Mouse (Mus musculus) heart, postnatal 0 days (tissue): ENCODE measurements at regions not wholly inside any gene's neighbourhood (a gene's known extent, or its start where the extent isn't known, plus 50 kb on each side); places are given as distances from the start of the nearest gene placed in this dataset.

ENCODE experiments used
- ATAC-seq: fragments of 200-750 bp; cut with Nextera tagmentation; 2 replicates; pipeline ENCODE4 v1.8.0; 2017; ENCODE audit warnings: low read depth, moderate number of reproducible peaks, moderate library complexity; ENCODE audit not compliant: insufficient read depth
- DNase-seq: peaks from one replicate; pipeline ENCODE4 v3.0.0-alpha.2; 2016; ENCODE audit warnings: low spot score
- H3K27ac ChIP-seq: fragments of 300-500 bp; sonication (generic); 2 replicates; pipeline ENCODE4 v1.5.1; 2014; ENCODE audit warnings: low read depth, mild to moderate bottlenecking
- H3K27me3 ChIP-seq: fragments of 300-500 bp; sonication (generic); 2 replicates; pipeline ENCODE4 v1.6.1; 2014; ENCODE audit warnings: low read length, mixed read lengths; ENCODE audit not compliant: control insufficient read depth, insufficient read depth
- H3K36me3 ChIP-seq: fragments of 300-500 bp; sonication (generic); replicated peaks from 2 replicates; pipeline ENCODE4 v1.6.1; 2014; ENCODE audit warnings: low read length, mixed read lengths; ENCODE audit not compliant: control insufficient read depth, insufficient read depth
- H3K4me1 ChIP-seq: fragments of 300-500 bp; sonication (generic); 2 replicates; pipeline ENCODE4 v1.6.1; 2014; ENCODE audit warnings: antibody characterized with exemption; ENCODE audit not compliant: control insufficient read depth, insufficient read depth
- H3K4me2 ChIP-seq: fragments of 300-500 bp; sonication (generic); 2 replicates; pipeline ENCODE4 v1.6.1; 2014; ENCODE audit warnings: low read depth, mild to moderate bottlenecking, low read length, moderate library complexity
- H3K4me3 ChIP-seq: fragments of 300-500 bp; sonication (generic); 2 replicates; pipeline ENCODE4 v1.5.1; 2014; ENCODE audit warnings: low read depth, low read length
- H3K9ac ChIP-seq: fragments of 300-500 bp; sonication (generic); replicated peaks from 2 replicates; pipeline ENCODE4 v1.6.1; 2014; ENCODE audit warnings: low read depth, low read length, mixed read lengths
- H3K9me3 ChIP-seq: fragments of 300-500 bp; sonication (generic); replicated peaks from 2 replicates; pipeline ENCODE4 v1.6.1; 2016; ENCODE audit warnings: low read length; ENCODE audit not compliant: control insufficient read depth
- CTCF ChIP-seq: IDR thresholded peaks from 2 replicates; pipeline ENCODE4 v1.5.1; 2016; ENCODE audit warnings: antibody characterized with exemption, control low read depth, low read depth
- EP300 ChIP-seq: IDR thresholded peaks from 2 replicates; pipeline ENCODE4 v1.6.1; 2016; ENCODE audit warnings: antibody characterized with exemption, low read depth
- WGBS: fragments of 180-500 bp; shearing (Covaris S2); extraction: QIAGEN DNeasy Blood & Tissue Kit; methylation state at CpG from one replicate; pipeline ENCODE4 v1.1.7; 2014; 5-methylcytosine and 5-hydroxymethylcytosine counted together

DNA sequence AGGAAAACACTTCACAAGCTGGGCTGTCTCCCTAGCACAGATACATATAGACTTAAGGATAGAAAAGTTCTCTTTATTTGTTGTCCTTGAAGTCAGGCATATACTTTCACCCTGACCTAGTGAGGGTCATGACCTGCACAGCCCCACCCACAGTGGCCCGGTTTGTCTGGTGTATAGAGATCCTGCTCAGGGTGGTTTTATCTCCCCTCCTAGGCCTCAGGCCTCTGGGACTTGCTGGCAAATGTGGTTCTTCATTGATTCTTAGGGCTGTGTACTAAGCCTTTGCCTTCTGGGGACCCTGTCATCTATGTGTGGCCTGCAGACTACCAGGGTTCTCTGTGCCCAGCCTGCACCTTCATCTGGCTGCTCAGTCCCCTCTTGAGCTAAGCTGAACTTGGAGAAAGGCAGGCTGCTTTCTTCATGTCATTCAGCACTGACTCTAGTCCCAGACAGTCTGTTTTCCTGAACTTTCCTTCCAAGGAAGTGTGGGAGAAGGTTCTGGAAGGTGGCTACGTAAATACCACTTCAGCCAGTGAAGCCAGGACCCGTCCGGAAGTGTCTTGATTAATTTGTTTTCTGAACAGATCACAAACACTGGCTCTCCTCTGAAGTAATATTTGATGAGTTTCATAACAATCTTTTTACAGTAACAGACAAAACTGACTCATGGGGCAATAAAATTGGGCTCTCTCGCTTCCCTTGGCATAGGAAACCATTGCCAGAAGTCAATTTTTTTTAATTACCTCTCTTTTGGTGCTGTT lies 135.0 kb upstream of the Dapk1 start:
- no peak overlapping the region for H3K27ac ChIP-seq

DNA sequence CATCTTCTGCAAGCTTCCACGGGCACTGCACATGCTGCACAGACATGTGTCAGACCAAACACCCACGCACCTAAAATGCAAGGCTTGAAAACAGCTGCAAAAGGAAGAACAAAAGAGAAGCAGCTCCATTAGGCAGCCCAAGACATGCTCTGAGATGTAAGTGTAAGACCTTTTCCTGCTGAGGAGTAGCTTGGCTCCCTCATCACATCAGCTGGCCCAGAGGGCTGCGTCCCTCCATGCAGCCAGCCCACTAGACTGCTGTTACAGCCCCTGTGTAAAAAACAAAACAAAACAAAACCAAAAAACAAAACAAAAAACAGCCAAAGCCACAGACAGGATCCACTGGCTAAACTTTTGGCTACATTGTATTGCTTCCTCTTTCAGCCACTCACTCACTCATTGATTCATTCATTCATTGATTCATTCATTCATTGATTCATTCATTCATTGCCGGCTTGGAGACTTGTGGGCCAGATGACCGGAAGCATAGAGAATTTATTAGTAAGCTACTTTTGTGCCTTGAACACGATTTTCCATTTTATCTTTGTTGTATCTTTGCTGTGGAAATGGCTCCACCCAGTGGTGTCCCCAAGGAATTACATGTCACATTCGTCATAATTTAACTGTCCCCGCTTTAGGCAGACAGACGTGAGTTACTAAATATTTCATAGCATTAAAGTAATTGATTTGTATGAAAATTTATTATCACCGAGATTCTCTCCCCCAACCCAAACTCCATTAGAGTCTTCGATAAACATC lies 133.7 kb upstream of the Dapk1 start:
- no peak for ATAC-seq
- WGBS, result 22% methylated on average over 11 of the region's 11 CpGs
- DNase-seq, result peak; percentile 66

More for the DNA sequence above, 135.0 kb upstream of the Dapk1 start:
- no peaks in the 10 kb centered on the region for H3K36me3 ChIP-seq
- no peaks in the 10 kb centered on the region for H3K4me1 ChIP-seq
- no peak for ATAC-seq
- H3K4me3 ChIP-seq, result no peak overlapping the region
- no peak overlapping the region for H3K9ac ChIP-seq
- TF ChIP-seq CTCF (no peak), EP300 (no peak)
- H3K4me2 ChIP-seq, result no peak overlapping the region
- no peaks in the 10 kb centered on the region for H3K27me3 ChIP-seq
- no peak for DNase-seq
- WGBS, result 77% methylated on average over 5 of the region's 5 CpGs
- no peaks in the 10 kb centered on the region for H3K9me3 ChIP-seq

DNA sequence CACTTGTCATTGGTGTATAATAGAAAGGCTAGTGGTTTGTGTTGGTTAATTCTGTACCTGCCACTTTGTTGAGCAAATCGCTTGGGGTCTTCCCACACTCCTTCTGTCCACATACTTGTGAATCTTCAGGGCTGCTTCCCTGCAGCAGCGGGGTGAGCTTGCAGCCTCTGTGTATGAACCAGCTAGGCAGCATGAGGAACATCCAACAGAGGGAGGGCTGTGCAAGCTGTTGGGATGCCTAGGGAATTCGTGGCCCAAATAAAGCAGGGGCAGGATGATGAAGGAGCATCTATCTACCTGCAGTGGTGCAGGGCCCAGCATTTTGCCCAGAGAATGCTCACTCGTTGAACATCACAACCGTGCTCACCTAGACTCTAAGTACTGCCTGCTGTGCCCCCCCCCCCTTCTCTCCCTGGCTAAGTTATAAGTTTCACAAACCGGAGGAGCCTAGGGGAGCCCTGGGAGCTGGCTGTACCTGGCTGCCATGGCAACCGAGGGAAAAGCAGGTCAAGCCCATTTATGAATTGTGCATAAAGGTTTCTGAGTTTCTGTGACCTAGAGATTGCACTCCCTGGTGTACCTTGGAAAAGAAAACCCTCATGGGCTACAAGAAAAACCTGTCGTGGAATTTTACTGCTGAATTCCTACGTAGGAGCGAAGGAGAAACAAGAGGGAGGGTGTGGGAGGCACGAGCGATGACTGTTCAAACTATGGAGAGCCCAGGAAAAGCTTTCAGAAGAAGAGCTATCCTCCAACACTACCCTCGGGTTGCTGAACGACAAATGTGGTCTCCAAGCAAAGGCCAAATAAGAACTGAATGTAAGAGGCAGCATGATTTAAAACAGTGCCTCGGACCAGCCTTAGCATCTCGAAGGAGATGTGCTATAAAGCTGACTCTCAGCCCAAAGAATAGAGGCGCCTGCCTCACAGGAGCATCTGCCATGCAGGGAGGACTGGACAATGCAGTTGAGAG lies 131.0 kb upstream of the Dapk1 start:
- ATAC-seq, result no peak
- H3K9ac ChIP-seq, result no peak overlapping the region
- no peaks in the 10 kb centered on the region for H3K36me3 ChIP-seq
- no peaks in the 10 kb centered on the region for H3K9me3 ChIP-seq
- H3K4me3 ChIP-seq, result no peak overlapping the region
- no peaks in the 10 kb centered on the region for H3K27me3 ChIP-seq
- no peak for TF ChIP-seq CTCF
- no peak overlapping the region for H3K4me2 ChIP-seq
- WGBS, result 69% methylated on average over 17 of the region's 17 CpGs
- no peak for DNase-seq
- no peaks in the 10 kb centered on the region for H3K4me1 ChIP-seq
- H3K27ac ChIP-seq, result no peak overlapping the region

More for the DNA sequence above, 133.7 kb upstream of the Dapk1 start:
- no peak overlapping the region for H3K9ac ChIP-seq
- no peak overlapping the region for H3K27ac ChIP-seq
- no peaks in the 10 kb centered on the region for H3K9me3 ChIP-seq
- H3K27me3 ChIP-seq, result no peaks in the 10 kb centered on the region
- H3K4me2 ChIP-seq, result no peak overlapping the region
- H3K36me3 ChIP-seq, result no peaks in the 10 kb centered on the region
- H3K4me1 ChIP-seq, result no peaks in the 10 kb centered on the region
- TF ChIP-seq CTCF, result peak; percentile 89
- no peak for TF ChIP-seq EP300
- H3K4me3 ChIP-seq, result no peak overlapping the region

DNA sequence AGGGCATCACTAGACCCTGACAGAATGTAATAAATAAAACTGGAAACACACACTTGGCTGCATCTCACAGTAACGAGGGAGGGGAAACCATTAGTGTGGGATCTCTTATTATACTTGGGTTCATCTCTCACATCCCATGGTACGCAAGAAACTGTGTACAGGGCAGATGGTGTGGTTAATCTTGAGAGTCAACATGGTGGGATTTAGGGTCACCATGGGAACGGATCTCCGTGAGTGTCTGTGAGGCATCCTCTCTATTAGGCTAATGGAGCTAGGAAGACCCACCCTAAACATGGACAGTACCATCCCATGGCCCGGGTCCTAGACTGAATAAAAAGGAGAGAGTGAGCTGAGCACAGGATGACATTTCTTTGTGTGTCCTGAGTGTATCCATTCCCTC lies 130.1 kb upstream of the Dapk1 start:
- no peak overlapping the region for H3K4me3 ChIP-seq
- H3K27ac ChIP-seq, result no peak overlapping the region
- TF ChIP-seq EP300, result no peak
- no peak for TF ChIP-seq CTCF
- H3K9ac ChIP-seq, result no peak overlapping the region
- 77% methylated on average over 5 of the region's 5 CpGs for WGBS
- no peaks in the 10 kb centered on the region for H3K9me3 ChIP-seq
- no peaks in the 10 kb centered on the region for H3K27me3 ChIP-seq
- no peaks in the 10 kb centered on the region for H3K4me1 ChIP-seq
- no peaks in the 10 kb centered on the region for H3K36me3 ChIP-seq
- DNase-seq, result no peak
- no peak overlapping the region for H3K4me2 ChIP-seq
- no peak for ATAC-seq

DNA sequence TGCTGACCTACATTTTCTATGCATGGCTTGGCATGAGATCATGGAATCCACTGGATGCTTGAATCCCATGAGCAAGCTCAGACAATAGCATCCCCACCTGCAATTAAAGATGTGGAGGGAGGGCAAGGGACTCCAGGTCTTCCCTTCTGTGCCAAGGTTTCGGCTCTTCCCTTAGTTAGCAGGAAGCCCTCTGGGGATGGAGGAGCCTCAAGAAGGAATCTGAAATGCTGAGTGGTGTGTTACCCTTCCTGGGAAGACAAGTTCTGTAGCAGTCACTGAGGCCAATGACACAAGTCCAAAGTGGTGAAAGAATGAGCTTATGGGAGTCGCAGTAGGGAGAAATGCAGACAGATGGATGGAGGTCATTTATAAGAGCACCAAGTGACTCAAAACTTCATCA lies 125.4 kb upstream of the Dapk1 start:
- no peak overlapping the region for H3K4me2 ChIP-seq
- DNase-seq (no peak), ATAC-seq (no peak)
- no peaks in the 10 kb centered on the region for H3K9me3 ChIP-seq
- H3K27me3 ChIP-seq, result peaks cover 7% of the 10 kb centered on the region; the same call in 1 of the 2 replicates
- H3K36me3 ChIP-seq, result no peaks in the 10 kb centered on the region
- WGBS, result 78% methylated on average over 2 of the region's 2 CpGs
- TF ChIP-seq EP300 (no peak), CTCF (no peak)
- H3K4me1 ChIP-seq, result peaks cover 14% of the 10 kb centered on the region
- no peak overlapping the region for H3K27ac ChIP-seq
- no peak overlapping the region for H3K4me3 ChIP-seq
- H3K9ac ChIP-seq, result no peak overlapping the region
